Mouse (Mus musculus): Measurements from ENCODE around the gene Focad. TPM values are rescaled to one million over a fixed set of nuclear protein-coding genes. Genes with fewer than 3 reads are reported as not detected.

Focad gene
- polyA plus RNA-seq, 1 experiment = 14.6 TPM

DNA sequence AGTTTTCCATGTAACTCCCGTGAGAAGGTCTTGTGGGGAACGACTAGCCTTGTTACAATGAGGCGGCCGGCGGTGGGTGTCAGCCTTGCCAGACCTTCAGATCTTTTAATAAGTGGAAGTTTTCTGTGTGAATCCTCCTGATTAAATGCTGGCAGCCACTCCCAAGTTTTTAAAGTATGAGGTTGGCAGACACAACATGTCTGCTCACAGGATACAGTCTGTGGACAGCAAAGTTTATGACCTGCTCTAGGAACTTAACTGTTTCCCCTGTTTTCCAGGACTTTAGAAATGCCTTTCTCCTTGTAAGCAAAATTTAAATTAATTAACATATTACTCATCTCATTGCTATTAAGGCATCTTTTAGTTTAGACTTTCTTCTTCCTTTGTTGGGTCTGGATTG is 64.8 kb downstream of the Focad start:
- WGBS = 94% methylated on average over 5 of the region's 5 CpGs
- Histone ChIP-seq H3K4me3 (ENCODE audit: control insufficient read depth, insufficient read depth, low read length) (no peak overlapping the region), H3K27me3 (ENCODE audit: control insufficient read depth, insufficient read depth, low read length) (no peaks in the 10 kb centered on the region), H3K36me3 (ENCODE audit: control insufficient read depth, insufficient read depth, low read length) (no peaks in the 10 kb centered on the region), H3K4me1 (replicated peaks; ENCODE audit: control insufficient read depth, insufficient read depth, low read length) (0 out of 2 replicates have a peak, but pooled peaks cover 4% of the 10 kb centered on the region), H3K27ac (ENCODE audit: control insufficient read depth, insufficient read depth, low read length) (no peak overlapping the region)
- DNase-seq = no peak
- TF ChIP-seq CTCF (IDR thresholded peaks at IDR 0.05; ENCODE audit: borderline replicate concordance, control insufficient read depth, extremely low read depth, insufficient read depth, low read length, poor library complexity) = no peak
- no peak for TF ChIP-seq POLR2A (IDR thresholded peaks at IDR 0.05; ENCODE audit: control insufficient read depth, extremely low read depth, insufficient read depth, low read length, poor library complexity)

DNA sequence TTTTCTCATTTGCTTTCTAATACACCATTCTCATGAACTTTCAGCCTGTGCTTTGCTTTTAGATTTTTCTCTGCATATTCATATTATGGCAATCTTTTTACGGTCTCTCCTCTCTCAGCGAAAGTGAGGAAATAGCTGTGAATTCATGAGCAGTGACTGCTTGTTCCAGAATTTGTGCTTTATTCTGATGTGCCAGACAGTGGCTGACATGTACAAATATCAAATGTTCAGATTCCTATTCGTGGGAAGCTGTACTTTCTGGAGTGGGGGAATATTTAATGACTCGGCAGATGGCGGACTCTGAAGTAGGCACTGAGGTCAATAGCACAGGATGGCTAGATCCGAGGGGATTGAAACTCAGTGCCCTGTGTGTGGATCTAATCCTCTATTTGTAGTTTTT is 65.3 kb downstream of the Focad start:
- 0 out of 2 replicates have a peak, but pooled peaks cover 4% of the 10 kb centered on the region for H3K4me1 ChIP-seq (replicated peaks; ENCODE audit: control insufficient read depth, insufficient read depth, low read length)
- no peak for TF ChIP-seq POLR2A (IDR thresholded peaks at IDR 0.05; ENCODE audit: control insufficient read depth, extremely low read depth, insufficient read depth, low read length, poor library complexity)
- no peak for TF ChIP-seq CTCF (IDR thresholded peaks at IDR 0.05; ENCODE audit: borderline replicate concordance, control insufficient read depth, extremely low read depth, insufficient read depth, low read length, poor library complexity)
- H3K36me3 ChIP-seq (ENCODE audit: control insufficient read depth, insufficient read depth, low read length) = no peaks in the 10 kb centered on the region
- H3K27ac ChIP-seq (ENCODE audit: control insufficient read depth, insufficient read depth, low read length) = no peak overlapping the region
- H3K4me3 ChIP-seq (ENCODE audit: control insufficient read depth, insufficient read depth, low read length) = no peak overlapping the region
- no peak for DNase-seq
- H3K27me3 ChIP-seq (ENCODE audit: control insufficient read depth, insufficient read depth, low read length) = no peaks in the 10 kb centered on the region
- WGBS = 93% methylated on average over 6 of the region's 6 CpGs

DNA sequence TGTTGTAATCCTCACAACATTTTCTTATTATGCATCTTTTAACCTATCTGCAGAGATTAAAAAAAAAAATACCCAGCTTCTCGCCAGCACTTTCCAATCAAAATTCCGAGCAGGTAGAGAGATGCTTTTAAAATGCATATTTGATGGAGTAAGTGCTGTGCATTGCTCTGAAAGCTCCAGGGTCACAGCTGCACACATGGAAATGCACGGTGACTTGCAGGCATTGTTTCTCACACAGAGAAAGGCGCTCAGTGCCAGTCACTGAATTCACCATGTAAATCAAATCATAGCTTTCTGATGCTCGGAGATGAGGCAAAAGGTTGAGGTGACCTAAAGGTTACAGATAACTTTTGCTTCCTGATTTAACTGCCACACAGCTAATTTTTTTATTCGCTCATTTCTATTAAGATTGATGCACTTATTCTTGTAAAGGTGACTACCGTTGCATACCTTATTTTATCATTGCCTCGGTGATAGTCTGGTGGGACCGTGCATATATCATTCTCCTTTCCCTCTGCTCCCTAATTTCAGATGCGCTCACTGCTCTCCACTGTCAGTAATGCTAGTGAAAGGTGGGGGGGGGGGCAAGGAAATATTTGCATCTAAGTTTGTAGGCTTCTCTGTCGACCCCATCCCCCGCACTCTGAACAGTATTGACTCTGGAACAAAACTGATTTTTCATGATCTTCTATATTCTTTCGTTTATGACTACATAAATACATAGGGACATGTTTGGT is 69.2 kb downstream of the Focad start:
- no peaks in the 10 kb centered on the region for H3K36me3 ChIP-seq (ENCODE audit: control insufficient read depth, insufficient read depth, low read length)
- TF ChIP-seq CTCF (IDR thresholded peaks at IDR 0.05; ENCODE audit: borderline replicate concordance, control insufficient read depth, extremely low read depth, insufficient read depth, low read length, poor library complexity) (no peak), POLR2A (IDR thresholded peaks at IDR 0.05; ENCODE audit: control insufficient read depth, extremely low read depth, insufficient read depth, low read length, poor library complexity) (no peak)
- no peaks in the 10 kb centered on the region for H3K27me3 ChIP-seq (ENCODE audit: control insufficient read depth, insufficient read depth, low read length)
- no peak for DNase-seq
- H3K27ac ChIP-seq (ENCODE audit: control insufficient read depth, insufficient read depth, low read length) = no peak overlapping the region
- no peak overlapping the region for H3K4me3 ChIP-seq (ENCODE audit: control insufficient read depth, insufficient read depth, low read length)
- peaks cover 10% of the 10 kb centered on the region for H3K4me1 ChIP-seq (replicated peaks; ENCODE audit: control insufficient read depth, insufficient read depth, low read length)
- WGBS = 98% methylated on average over 13 of the region's 13 CpGs

DNA sequence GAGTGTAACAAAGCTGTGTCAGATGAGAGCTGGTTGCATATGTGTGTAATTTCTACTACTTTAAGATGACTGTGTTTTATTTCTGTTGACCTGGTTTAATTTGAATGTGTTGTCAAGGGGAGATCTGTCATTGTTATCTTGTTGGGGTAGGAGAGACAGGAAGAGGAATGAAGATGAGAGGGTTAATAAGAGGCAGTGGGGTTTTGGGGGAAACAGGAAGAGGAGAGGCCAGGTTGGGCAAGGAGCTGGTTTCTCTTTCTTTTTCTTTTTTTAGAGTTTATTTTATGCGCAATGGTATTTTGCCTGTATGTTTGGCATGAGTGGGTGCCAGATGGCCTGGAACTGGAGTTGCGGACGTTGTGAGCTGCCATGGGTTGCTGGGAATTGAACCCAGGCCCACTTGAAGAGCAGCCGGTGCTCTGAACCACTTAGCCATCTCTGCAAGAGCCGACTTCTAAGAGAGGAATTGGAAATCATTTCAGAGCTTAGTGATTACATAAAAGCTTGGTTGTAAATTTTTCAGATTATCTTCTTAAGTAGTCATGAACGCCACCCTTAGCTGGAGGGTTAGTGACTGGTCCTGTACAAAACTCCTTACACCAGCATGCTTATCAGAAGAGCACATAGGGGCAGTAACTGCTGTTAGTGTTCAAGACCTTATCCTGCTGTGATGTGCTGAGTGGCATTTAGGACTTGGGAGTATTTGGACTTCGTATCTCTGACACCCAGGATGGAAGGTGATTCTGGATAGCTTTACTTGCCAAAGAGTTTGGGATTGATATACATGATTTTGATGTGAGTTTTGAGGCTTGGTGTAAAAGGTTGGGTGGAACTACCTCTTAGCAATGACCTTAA is 72.8 kb downstream of the Focad start:
- H3K27ac ChIP-seq (ENCODE audit: control insufficient read depth, insufficient read depth, low read length) = peak overlapping the region; percentile 78
- H3K4me1 ChIP-seq (replicated peaks; ENCODE audit: control insufficient read depth, insufficient read depth, low read length) = peaks cover 12% of the 10 kb centered on the region
- DNase-seq = peak; percentile 11
- no peak for TF ChIP-seq CTCF (IDR thresholded peaks at IDR 0.05; ENCODE audit: borderline replicate concordance, control insufficient read depth, extremely low read depth, insufficient read depth, low read length, poor library complexity)
- no peak for TF ChIP-seq POLR2A (IDR thresholded peaks at IDR 0.05; ENCODE audit: control insufficient read depth, extremely low read depth, insufficient read depth, low read length, poor library complexity)
- H3K4me3 ChIP-seq (ENCODE audit: control insufficient read depth, insufficient read depth, low read length) = peak overlapping the region; percentile 29
- WGBS = 44% methylated on average over 7 of the region's 7 CpGs
- H3K36me3 ChIP-seq (ENCODE audit: control insufficient read depth, insufficient read depth, low read length) = no peaks in the 10 kb centered on the region
- H3K27me3 ChIP-seq (ENCODE audit: control insufficient read depth, insufficient read depth, low read length) = no peaks in the 10 kb centered on the region

DNA sequence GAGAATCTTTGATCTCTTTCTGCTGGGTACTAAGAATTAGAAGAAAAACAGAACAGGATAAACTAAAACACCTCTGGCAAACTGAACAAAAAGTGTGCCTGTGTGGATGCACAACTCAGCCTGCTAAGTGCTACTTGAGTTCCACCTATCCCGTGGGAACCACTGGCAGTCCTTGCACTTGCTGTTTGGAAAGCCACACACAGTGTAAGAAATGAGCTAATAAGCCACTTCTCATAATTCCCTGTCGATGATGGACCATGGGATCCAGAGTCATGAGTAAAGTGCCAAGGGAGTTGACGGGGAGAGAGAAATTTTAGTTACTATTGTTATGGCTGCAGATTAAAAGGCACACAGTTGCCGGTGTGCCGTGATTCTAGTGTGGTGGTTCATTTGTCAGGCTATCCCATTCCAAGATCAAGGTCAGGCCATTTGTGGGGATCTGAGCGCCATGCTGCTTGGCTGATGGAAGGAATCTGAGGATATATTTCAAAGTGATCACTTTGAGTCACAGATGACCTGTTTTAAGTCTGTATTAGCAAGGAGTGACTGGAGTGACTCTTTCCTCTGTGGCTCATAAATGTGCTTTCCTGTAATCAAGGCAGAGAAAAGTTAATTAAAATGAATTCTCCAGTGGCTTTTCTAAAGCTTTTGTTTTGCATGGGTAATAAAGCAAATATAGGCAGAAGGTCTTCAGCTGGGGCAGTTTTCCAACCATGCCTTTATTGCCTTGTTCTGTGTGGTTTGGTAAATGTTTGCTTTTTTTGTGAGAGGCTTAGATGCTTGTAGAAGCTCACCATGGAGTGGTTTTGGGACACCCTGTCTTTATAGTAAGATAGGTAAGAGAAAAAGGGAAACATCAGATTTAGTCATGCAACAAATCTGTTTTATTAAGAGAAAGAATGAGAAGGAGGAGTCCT is 80.9 kb downstream of the Focad start:
- no peak overlapping the region for H3K27ac ChIP-seq (ENCODE audit: control insufficient read depth, insufficient read depth, low read length)
- no peak for DNase-seq
- no peak for TF ChIP-seq POLR2A (IDR thresholded peaks at IDR 0.05; ENCODE audit: control insufficient read depth, extremely low read depth, insufficient read depth, low read length, poor library complexity)
- TF ChIP-seq CTCF (IDR thresholded peaks at IDR 0.05; ENCODE audit: borderline replicate concordance, control insufficient read depth, extremely low read depth, insufficient read depth, low read length, poor library complexity) = no peak
- H3K4me3 ChIP-seq (ENCODE audit: control insufficient read depth, insufficient read depth, low read length) = no peak overlapping the region
- H3K36me3 ChIP-seq (ENCODE audit: control insufficient read depth, insufficient read depth, low read length) = no peaks in the 10 kb centered on the region
- WGBS = 96% methylated on average over 6 of the region's 6 CpGs
- H3K4me1 ChIP-seq (replicated peaks; ENCODE audit: control insufficient read depth, insufficient read depth, low read length) = no peaks in the 10 kb centered on the region
- H3K27me3 ChIP-seq (ENCODE audit: control insufficient read depth, insufficient read depth, low read length) = no peaks in the 10 kb centered on the region

DNA sequence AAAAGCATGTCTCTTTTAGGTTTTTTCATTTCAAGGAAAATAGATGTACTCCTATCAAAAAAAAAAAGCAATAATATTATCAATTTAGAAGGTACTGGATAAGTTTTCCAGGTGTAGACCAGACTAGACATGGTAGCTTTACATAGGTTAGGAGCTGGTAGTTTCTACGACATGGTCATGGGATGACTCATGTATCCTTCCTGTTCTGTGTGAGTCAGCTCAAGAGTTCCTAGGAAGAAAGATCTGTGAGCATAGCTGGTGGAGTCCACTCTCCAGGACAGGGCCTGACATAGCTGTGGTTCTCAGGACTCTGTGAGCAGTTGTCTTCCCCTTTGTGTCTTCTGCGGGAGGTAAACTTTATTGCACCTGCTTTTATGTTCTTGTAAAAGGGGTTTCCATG is 84.9 kb downstream of the Focad start:
- H3K4me1 ChIP-seq (replicated peaks; ENCODE audit: control insufficient read depth, insufficient read depth, low read length) = no peaks in the 10 kb centered on the region
- no peak for DNase-seq
- H3K4me3 ChIP-seq (ENCODE audit: control insufficient read depth, insufficient read depth, low read length) = no peak overlapping the region
- no peaks in the 10 kb centered on the region for H3K36me3 ChIP-seq (ENCODE audit: control insufficient read depth, insufficient read depth, low read length)
- TF ChIP-seq POLR2A (IDR thresholded peaks at IDR 0.05; ENCODE audit: control insufficient read depth, extremely low read depth, insufficient read depth, low read length, poor library complexity) (no peak), CTCF (IDR thresholded peaks at IDR 0.05; ENCODE audit: borderline replicate concordance, control insufficient read depth, extremely low read depth, insufficient read depth, low read length, poor library complexity) (no peak)
- WGBS = 82% methylated on average over 2 of the region's 2 CpGs
- H3K27me3 ChIP-seq (ENCODE audit: control insufficient read depth, insufficient read depth, low read length) = no peaks in the 10 kb centered on the region
- no peak overlapping the region for H3K27ac ChIP-seq (ENCODE audit: control insufficient read depth, insufficient read depth, low read length)
